Mouse (Mus musculus) limb, embryonic 14.5 days (tissue): ENCODE data around the gene Tmem38b. TPM values are rescaled to one million over a fixed set of nuclear protein-coding genes. Genes with fewer than 3 reads are reported as not detected.

Source experiments
- ATAC-seq: fragments of 200-750 bp; cut with Nextera tagmentation; 2 replicates; pipeline ENCODE4 v1.8.0; 2017; ENCODE audit warnings: low read depth, moderate number of reproducible peaks, moderate TSS enrichment; ENCODE audit not compliant: low FRiP score
- DNase-seq: peaks from one replicate; pipeline ENCODE4 v3.0.0-alpha.2; 2015; ENCODE audit warnings: low spot score
- H3K27ac ChIP-seq: fragments of 300-500 bp; sonication (generic); replicated peaks from 2 replicates; pipeline ENCODE4 v1.5.1; 2014; ENCODE audit warnings: low read depth, mild to moderate bottlenecking, low read length, moderate library complexity, mixed read lengths
- H3K27me3 ChIP-seq: fragments of 300-500 bp; sonication (generic); 2 replicates; pipeline ENCODE4 v1.6.1; 2014; ENCODE audit warnings: low read length, mixed read lengths; ENCODE audit not compliant: control insufficient read depth, insufficient read depth
- H3K36me3 ChIP-seq: fragments of 300-500 bp; sonication (generic); 2 replicates; pipeline ENCODE4 v1.6.1; 2014; ENCODE audit warnings: mild to moderate bottlenecking, low read length, moderate library complexity, mixed read lengths; ENCODE audit not compliant: control insufficient read depth, insufficient read depth
- H3K4me1 ChIP-seq: fragments of 300-500 bp; sonication (generic); 2 replicates; pipeline ENCODE4 v1.6.1; 2014; ENCODE audit warnings: antibody characterized with exemption, low read length, mixed read lengths; ENCODE audit not compliant: control insufficient read depth, insufficient read depth
- H3K4me2 ChIP-seq: fragments of 300-500 bp; sonication (generic); replicated peaks from 2 replicates; pipeline ENCODE4 v1.6.1; 2014; ENCODE audit warnings: low read depth, mild to moderate bottlenecking, low read length, moderate library complexity; ENCODE audit not compliant: severe bottlenecking
- H3K4me3 ChIP-seq: fragments of 300-500 bp; sonication (generic); replicated peaks from 2 replicates; pipeline ENCODE4 v1.5.1; 2014; ENCODE audit warnings: low read length
- H3K9ac ChIP-seq: fragments of 300-500 bp; sonication (generic); 2 replicates; pipeline ENCODE4 v1.6.1; 2014; ENCODE audit warnings: mild to moderate bottlenecking, low read depth, low read length, moderate library complexity; ENCODE audit not compliant: severe bottlenecking
- H3K9me3 ChIP-seq: fragments of 300-500 bp; sonication (generic); 2 replicates; pipeline ENCODE4 v1.6.1; 2016; ENCODE audit warnings: low read length; ENCODE audit not compliant: control insufficient read depth
- POLR2A ChIP-seq: fragments of 200-500 bp; IDR thresholded peaks from 2 replicates; pipeline ENCODE4 v1.8.0; 2012; ENCODE audit warnings: inconsistent platforms, mild to moderate bottlenecking, moderate library complexity, borderline replicate concordance; ENCODE audit not compliant: insufficient read depth, insufficient read length; ENCODE audit errors: extremely low read depth
- WGBS: fragments of 180-500 bp; shearing (Covaris S2); extraction: QIAGEN DNeasy Blood & Tissue Kit; methylation state at CpG from one replicate; pipeline ENCODE4 v1.1.7; 2014; 5-methylcytosine and 5-hydroxymethylcytosine counted together
- polyA plus RNA-seq, 2 experiments: library from polyadenylated mRNA; depleted of rRNA in 1 of 2; stranded (reverse) in 1 of 2; unstranded in 1 of 2; fragments of >200 nt; fragmentation: Nextera tagmentation in 1 of 2; extraction: Ambion mirVana in 1 of 2; gene quantifications; 2 replicates each; pipeline versions ENCODE4 v1.2.1 to v1.2.3; 2012 to 2014

Gene Tmem38b
- polyA plus RNA-seq, 2 experiments = 8.0 to 12.6 TPM

DNA sequence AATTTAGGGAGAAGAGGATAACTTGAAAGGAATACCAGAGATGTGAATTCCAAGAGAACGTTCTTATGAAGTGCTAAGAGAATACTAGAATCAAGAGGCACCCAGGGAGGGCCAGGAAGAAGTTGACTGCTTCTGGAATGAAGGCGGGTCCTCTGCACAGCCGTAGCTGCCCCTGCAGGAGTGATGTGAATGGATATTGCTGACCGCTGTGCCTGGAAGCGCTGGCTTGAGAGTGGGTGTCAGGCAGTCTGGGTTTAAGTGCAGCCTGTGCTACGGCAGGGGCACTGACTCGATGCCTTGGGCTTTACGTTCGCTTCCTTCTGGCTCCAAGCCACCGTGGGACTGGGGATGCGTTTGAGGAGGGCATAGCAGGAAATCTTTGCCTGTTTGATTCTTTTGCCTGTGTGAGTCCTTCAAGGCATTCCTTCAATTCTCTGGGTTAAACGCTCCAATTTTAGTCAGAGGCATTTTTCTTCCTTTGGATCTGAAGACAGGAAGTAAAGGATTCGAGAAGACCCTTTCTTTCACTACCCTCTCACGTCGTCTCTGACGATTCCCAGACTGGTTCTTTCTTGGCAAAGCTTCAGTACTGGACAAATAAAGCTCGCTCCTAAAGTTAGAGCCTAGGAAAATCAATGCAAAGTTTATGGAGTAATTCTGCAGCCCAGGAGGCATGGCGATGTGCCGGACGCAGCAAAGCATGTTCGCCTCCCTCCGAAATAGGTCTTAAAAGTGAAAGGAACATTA, 60.7 kb downstream of the Tmem38b start:
- H3K27ac ChIP-seq = no peak overlapping the region
- peak overlapping the region; percentile 3 for H3K4me3 ChIP-seq
- WGBS = 17% methylated on average over 22 of the region's 22 CpGs
- H3K4me1 ChIP-seq = 0 out of 2 replicates have a peak, but pooled peaks cover 4% of the 10 kb centered on the region
- H3K27me3 ChIP-seq = 0 out of 2 replicates have a peak, but pooled peaks cover 3% of the 10 kb centered on the region
- H3K9me3 ChIP-seq = no peaks in the 10 kb centered on the region
- DNase-seq = no peak
- H3K36me3 ChIP-seq = no peaks in the 10 kb centered on the region
- no peak for ATAC-seq
- TF ChIP-seq POLR2A = no peak
- 0 out of 2 replicates have a peak overlapping the region, but pooled peaks have one; percentile 9 for H3K9ac ChIP-seq
- H3K4me2 ChIP-seq = peak overlapping the region; percentile 43

DNA sequence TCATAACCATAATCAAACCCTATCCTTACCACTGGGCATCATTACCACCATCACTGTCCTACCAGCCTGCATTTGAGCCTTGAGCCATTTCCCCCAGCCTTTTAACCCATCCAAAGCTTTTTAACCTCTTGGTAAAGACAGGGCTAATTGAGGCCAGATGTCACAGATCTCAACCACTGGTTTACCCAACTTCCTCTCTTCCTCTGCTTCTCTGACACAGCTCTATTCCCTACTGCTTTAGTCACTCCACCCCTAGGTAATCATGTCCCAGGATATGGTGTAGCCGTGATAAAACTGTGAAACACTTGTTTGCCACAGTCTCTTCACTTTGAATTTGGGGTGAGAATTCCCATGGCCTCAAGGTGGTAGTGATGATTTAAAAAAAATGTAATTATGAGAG, 69.5 kb downstream of the Tmem38b start:
- Histone ChIP-seq H3K9ac (no peak overlapping the region), H3K4me1 (no peaks in the 10 kb centered on the region), H3K4me2 (no peak overlapping the region), H3K27ac (no peak overlapping the region), H3K4me3 (no peak overlapping the region), H3K9me3 (no peaks in the 10 kb centered on the region), H3K27me3 (no peaks in the 10 kb centered on the region), H3K36me3 (no peaks in the 10 kb centered on the region)
- DNase-seq (no peak), ATAC-seq (no peak)
- WGBS = 36% methylated on average over 1 of the region's 1 CpGs
- no peak for TF ChIP-seq POLR2A

DNA sequence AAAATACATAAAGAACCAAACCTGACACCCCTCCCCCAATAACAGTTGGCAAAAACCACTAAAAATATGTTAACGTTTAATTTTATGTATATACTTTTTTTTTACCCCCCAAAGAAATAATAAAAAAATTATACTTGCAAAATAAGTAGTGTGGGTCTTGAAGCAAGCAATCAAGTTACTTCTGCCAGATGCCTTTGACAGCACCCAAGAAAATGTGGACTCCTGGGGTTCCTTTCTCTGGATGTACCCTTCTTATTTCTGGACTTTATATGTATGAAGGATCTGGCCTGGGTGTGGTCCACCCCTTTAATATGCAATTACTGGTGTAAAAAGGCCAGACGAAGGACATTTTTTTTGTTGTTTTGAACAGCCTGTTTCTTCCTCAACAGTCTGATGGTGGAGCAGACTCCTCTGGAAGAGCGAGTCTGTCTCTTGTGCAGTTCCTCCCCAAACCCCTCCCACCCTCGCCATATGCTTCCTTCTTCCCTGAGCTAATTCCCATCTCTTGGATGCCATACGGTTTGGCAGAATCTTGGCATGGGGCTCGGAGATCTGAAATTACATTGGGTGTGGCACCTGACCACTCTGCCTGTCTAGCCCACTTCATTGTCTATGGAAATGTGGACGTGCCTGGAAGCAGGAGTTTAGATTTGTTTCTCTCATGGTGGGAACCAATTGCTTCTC, 70.4 kb downstream of the Tmem38b start:
- no peak overlapping the region for H3K4me3 ChIP-seq
- H3K36me3 ChIP-seq = no peaks in the 10 kb centered on the region
- DNase-seq (no peak), ATAC-seq (no peak)
- no peaks in the 10 kb centered on the region for H3K4me1 ChIP-seq
- no peak overlapping the region for H3K27ac ChIP-seq
- no peaks in the 10 kb centered on the region for H3K27me3 ChIP-seq
- no peak overlapping the region for H3K4me2 ChIP-seq
- no peaks in the 10 kb centered on the region for H3K9me3 ChIP-seq
- TF ChIP-seq POLR2A = no peak
- H3K9ac ChIP-seq = no peak overlapping the region
- WGBS = 65% methylated on average over 7 of the region's 7 CpGs

DNA sequence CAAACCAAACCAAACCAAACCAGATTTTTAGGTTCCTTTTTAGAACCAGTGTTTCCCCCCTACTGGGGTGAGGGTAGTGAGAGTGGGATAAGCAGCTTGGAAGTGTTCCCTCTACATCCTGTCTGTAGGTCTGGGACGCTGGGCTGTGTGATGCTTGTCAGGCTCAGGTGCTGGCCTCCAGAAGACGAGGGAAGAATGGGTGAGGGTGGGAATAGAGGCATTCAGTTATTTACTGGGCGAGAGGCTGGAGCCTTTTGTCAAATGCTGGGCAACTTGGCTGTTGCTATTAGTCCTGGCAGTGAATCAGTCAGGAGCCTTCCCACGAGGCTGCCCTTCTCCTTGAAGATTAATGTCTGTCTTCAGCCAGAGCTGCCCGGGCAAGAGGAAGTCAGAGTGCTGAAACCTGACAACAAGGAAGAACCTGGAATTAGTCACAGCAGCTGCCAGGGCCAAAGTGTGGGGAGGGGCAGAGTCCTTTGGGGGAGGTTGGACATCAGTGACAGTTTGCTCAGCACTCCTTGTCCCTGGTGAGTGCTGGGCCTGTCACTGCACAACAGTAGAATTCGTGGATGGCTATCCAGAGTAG, 74.6 kb downstream of the Tmem38b start:
- H3K27ac ChIP-seq = no peak overlapping the region
- no peak for TF ChIP-seq POLR2A
- ATAC-seq (no peak), DNase-seq (no peak)
- H3K36me3 ChIP-seq = no peaks in the 10 kb centered on the region
- no peak overlapping the region for H3K4me3 ChIP-seq
- no peaks in the 10 kb centered on the region for H3K4me1 ChIP-seq
- 31% methylated on average over 6 of the region's 6 CpGs for WGBS
- no peaks in the 10 kb centered on the region for H3K9me3 ChIP-seq
- no peaks in the 10 kb centered on the region for H3K27me3 ChIP-seq
- H3K4me2 ChIP-seq = no peak overlapping the region
- H3K9ac ChIP-seq = no peak overlapping the region

DNA sequence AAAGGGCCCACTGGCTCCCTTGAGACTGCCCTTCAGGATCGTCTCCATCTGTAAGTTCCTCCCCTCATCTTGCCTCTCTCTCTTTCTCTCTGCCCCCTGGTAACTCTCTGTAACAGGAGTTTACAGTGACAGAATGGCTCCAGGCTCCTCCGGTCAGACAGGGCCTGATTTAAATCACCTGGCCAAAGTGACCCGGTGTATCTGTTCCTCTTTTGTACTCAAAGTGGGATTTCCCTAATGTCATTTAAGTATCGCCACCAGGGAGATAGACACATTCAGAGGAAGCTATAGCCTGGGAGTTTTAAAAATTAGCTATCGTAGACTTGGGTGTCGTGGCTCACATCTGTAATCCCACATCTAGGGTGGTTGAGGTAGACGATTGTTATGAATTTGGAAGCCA, 78.5 kb downstream of the Tmem38b start:
- DNase-seq = no peak

More for the DNA sequence above, 78.5 kb downstream of the Tmem38b start:
- no peak overlapping the region for H3K4me3 ChIP-seq
- no peaks in the 10 kb centered on the region for H3K27me3 ChIP-seq
- TF ChIP-seq POLR2A = no peak
- H3K4me1 ChIP-seq = no peaks in the 10 kb centered on the region
- no peak overlapping the region for H3K4me2 ChIP-seq
- H3K36me3 ChIP-seq = no peaks in the 10 kb centered on the region
- WGBS = 72% methylated on average over 7 of the region's 7 CpGs
- H3K27ac ChIP-seq = no peak overlapping the region
- H3K9ac ChIP-seq = no peak overlapping the region
- H3K9me3 ChIP-seq = no peaks in the 10 kb centered on the region
- no peak for ATAC-seq
